Mouse (Mus musculus): ENCODE data around the gene Anxa6. TPM values are rescaled to one million over a fixed set of nuclear protein-coding genes. Genes with fewer than 3 reads are reported as not detected.

The Anxa6 gene
- total and polyA plus RNA-seq, 3 experiments = 47.0 to 49.4 TPM; not detected in 1

DNA sequence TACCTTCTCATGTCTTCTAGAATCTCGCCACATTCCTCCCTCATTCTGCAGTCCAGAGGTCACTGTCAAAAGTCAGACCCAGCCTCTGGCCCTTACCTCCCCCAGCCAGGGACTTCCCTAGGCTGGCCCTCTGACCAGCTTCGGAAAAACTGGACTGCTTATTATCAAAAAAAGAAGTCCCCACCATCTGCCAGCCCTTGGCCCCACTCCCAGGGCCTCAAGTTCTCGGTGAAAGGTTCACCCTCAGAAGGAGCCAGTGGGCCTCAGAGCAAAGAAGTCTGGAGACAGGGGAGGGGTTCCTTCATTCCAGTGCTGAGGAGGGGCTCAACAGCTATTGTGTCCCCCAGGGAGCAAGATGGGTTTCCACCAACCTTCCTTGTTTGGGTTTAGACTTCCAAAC, 71.3 kb downstream of the Anxa6 start:
- no peak overlapping the region for H3K9ac ChIP-seq (ENCODE audit: control insufficient read depth, low read depth, low read length, poor library complexity, severe bottlenecking)
- H3K36me3 ChIP-seq (ENCODE audit: control insufficient read depth in 1 of 2, insufficient read depth in 2 of 2, low read length in 2 of 2) = peaks cover 0 to 28% of the 10 kb centered on the region in 2 experiments; a peak in 2 of 4 replicates
- no peak overlapping the region for H3K4me3 ChIP-seq (ENCODE audit: control insufficient read depth in 1 of 2, insufficient read depth in 1 of 2, low read depth in 2 of 2, low read length in 2 of 2)
- H3K79me2 ChIP-seq (ENCODE audit: control insufficient read depth, insufficient read depth, low read length, poor library complexity) = no peaks in the 10 kb centered on the region
- no peaks in the 10 kb centered on the region for H3K9me3 ChIP-seq (replicated peaks; ENCODE audit: insufficient read depth, low read length)
- peaks cover 21 to 56% of the 10 kb centered on the region in 2 experiments for H3K4me1 ChIP-seq (ENCODE audit: control insufficient read depth in 1 of 2, insufficient read depth in 2 of 2, low read length in 2 of 2)
- no peaks in the 10 kb centered on the region for H3K27me3 ChIP-seq (ENCODE audit: control insufficient read depth in 1 of 2, insufficient read depth in 2 of 2, low read length in 2 of 2)
- H3K27ac ChIP-seq (ENCODE audit: control insufficient read depth, low read depth, low read length) = no peak overlapping the region
- TF ChIP-seq EP300 (IDR thresholded peaks at IDR 0.05; ENCODE audit: low read depth in 1 of 2, low read length in 2 of 2) (peak in 1 of 2 experiments; percentile 40; a peak in 2 of 4 replicates), TCF12 (IDR thresholded peaks at IDR 0.05; ENCODE audit: low read depth, low read length) (peak; percentile 50; the same call in 1 of the 2 replicates), HCFC1 (IDR thresholded peaks at IDR 0.05; ENCODE audit: low read depth, low read length) (no peak), TAL1 (IDR thresholded peaks at IDR 0.05; ENCODE audit: low read length) (peak; percentile 38; the same call in 1 of the 2 replicates)
- DNase-seq (ENCODE audit: low read depth, low spot score) = no peak

DNA sequence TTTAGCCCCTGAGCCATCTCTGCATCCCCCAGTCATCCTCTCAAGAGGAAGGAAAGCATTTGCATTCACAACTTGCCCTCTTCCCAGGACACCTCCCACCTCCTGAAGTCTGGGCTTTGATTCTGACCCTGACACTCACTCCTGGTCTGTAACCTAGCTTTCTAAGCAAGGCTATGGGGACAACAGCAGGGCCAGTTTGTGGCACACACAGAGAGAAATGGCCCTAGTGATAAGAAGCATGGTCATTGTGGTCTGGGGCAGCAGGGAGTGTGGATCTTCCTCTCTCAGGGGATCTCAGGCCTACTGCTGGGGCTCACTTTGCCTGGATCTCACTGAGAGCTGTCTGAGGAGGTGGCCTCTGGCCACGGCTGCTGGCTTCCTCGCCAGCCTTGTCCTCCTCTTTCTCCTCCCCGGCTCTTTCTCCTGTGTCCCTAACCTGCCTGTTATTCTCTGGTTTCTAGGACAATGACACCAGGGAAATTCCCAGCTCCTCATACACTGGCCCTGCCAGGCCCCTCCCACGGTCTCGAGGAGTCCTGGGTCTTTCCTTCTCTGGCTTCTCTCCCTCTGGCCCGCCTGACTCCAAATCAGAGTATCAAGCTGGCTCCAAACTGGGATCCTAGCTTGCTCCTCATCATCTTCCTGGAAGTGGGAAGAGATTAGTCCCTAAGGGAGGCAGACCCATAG, 71.9 kb downstream of the Anxa6 start:
- H3K27me3 ChIP-seq (ENCODE audit: control insufficient read depth in 1 of 2, insufficient read depth in 2 of 2, low read length in 2 of 2) = no peaks in the 10 kb centered on the region
- peaks cover 0 to 32% of the 10 kb centered on the region in 2 experiments; a peak in 2 of 4 replicates for H3K36me3 ChIP-seq (ENCODE audit: control insufficient read depth in 1 of 2, insufficient read depth in 2 of 2, low read length in 2 of 2)
- H3K4me3 ChIP-seq (ENCODE audit: control insufficient read depth in 1 of 2, insufficient read depth in 1 of 2, low read depth in 2 of 2, low read length in 2 of 2) = no peak overlapping the region
- peaks cover 21 to 59% of the 10 kb centered on the region in 2 experiments for H3K4me1 ChIP-seq (ENCODE audit: control insufficient read depth in 1 of 2, insufficient read depth in 2 of 2, low read length in 2 of 2)
- no peak overlapping the region for H3K9ac ChIP-seq (ENCODE audit: control insufficient read depth, low read depth, low read length, poor library complexity, severe bottlenecking)
- no peaks in the 10 kb centered on the region for H3K9me3 ChIP-seq (replicated peaks; ENCODE audit: insufficient read depth, low read length)
- TF ChIP-seq ZKSCAN1 (IDR thresholded peaks at IDR 0.05; ENCODE audit: low read depth, low read length) (no peak), MXI1 (IDR thresholded peaks at IDR 0.05; ENCODE audit: low read depth, low read length) (0 out of 2 replicates have a peak, but pooled peaks have one; percentile 15)
- no peak for DNase-seq (ENCODE audit: low read depth, low spot score)
- H3K79me2 ChIP-seq (ENCODE audit: control insufficient read depth, insufficient read depth, low read length, poor library complexity) = no peaks in the 10 kb centered on the region
- no peak overlapping the region for H3K27ac ChIP-seq (ENCODE audit: control insufficient read depth, low read depth, low read length)

DNA sequence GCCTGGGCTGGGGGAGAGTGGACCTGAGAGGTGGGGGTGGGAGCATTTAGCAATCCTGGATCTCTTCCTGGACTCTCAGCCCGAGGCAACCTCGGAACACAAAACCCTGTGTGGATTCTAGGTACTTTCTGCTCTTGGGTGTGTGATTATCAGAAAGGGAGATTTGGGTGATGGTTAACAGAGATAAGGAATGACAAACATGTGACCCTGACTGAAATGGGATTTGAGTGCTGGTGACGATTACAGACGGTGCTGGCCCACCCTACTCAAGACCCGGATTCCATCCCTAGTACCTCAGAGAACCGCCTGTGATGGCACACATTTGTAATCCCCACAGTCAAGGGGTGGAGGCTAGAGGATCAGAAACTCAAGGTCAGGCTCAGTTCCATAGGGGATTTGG, 73.0 kb downstream of the Anxa6 start:
- Histone ChIP-seq H3K9ac (ENCODE audit: control insufficient read depth, low read depth, low read length, poor library complexity, severe bottlenecking) (no peak overlapping the region), H3K79me2 (ENCODE audit: control insufficient read depth, insufficient read depth, low read length, poor library complexity) (peaks cover 3% of the 10 kb centered on the region; the same call in 1 of the 2 replicates), H3K27me3 (ENCODE audit: control insufficient read depth in 1 of 2, insufficient read depth in 2 of 2, low read length in 2 of 2) (no peaks in the 10 kb centered on the region), H3K4me1 (ENCODE audit: control insufficient read depth in 1 of 2, insufficient read depth in 2 of 2, low read length in 2 of 2) (peaks cover 19 to 58% of the 10 kb centered on the region in 2 experiments), H3K27ac (ENCODE audit: control insufficient read depth, low read depth, low read length) (no peak overlapping the region), H3K36me3 (ENCODE audit: control insufficient read depth in 1 of 2, insufficient read depth in 2 of 2, low read length in 2 of 2) (peaks cover 0 to 32% of the 10 kb centered on the region in 2 experiments; a peak in 2 of 4 replicates), H3K4me3 (ENCODE audit: control insufficient read depth in 1 of 2, insufficient read depth in 1 of 2, low read depth in 2 of 2, low read length in 2 of 2) (no peak overlapping the region), H3K9me3 (replicated peaks; ENCODE audit: insufficient read depth, low read length) (no peaks in the 10 kb centered on the region)
- DNase-seq (ENCODE audit: low read depth, low spot score) = no peak
- TF ChIP-seq MAX (IDR thresholded peaks at IDR 0.05; ENCODE audit: low read length) (no peak), GATA1 (IDR thresholded peaks at IDR 0.05; ENCODE audit: low read depth, low read length) (peak; percentile 19; the same call in 1 of the 2 replicates), TBP (IDR thresholded peaks at IDR 0.05; ENCODE audit: low read depth, low read length) (no peak)
